Mouse (Mus musculus): ENCODE measurements around the gene BC053393. TPM values are rescaled to one million over a fixed set of nuclear protein-coding genes. Genes with fewer than 3 reads are reported as not detected.

BC053393 gene
- polyA plus RNA-seq, 1 experiment: not detected

DNA sequence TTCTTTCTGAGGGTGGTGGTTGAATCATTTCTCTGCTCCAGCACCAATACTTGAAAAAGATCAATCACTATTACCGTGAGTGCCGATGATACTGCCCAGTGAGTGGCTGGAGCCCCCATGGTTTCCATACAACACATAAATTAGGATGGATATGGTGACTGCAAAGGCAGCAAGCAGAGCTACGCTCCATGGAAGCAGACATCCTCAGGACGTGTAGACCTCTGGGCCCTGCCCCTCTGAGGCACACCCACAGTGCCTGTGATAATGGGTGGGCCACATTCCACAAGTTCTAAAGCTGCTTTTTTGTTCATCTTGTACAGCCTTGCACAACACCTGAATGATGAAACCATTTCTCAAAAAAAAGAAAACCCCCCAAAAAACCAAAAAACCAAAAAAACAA, 10.2 kb upstream of the BC053393 start:
- no peak overlapping the region for H3K4me3 ChIP-seq (ENCODE audit: control insufficient read depth, low read depth, low read length)
- TF ChIP-seq CTCF (IDR thresholded peaks at IDR 0.05; ENCODE audit: control insufficient read depth, insufficient read depth, insufficient replicate concordance, low read depth, low read length) (no peak), POLR2A (IDR thresholded peaks at IDR 0.05; ENCODE audit: control insufficient read depth, low read depth, low read length) (no peak)
- H3K27me3 ChIP-seq (ENCODE audit: control insufficient read depth, insufficient read depth, low read length): no peaks in the 10 kb centered on the region
- no peak overlapping the region for H3K27ac ChIP-seq (ENCODE audit: control insufficient read depth, insufficient read depth, low read depth, low read length)
- H3K4me1 ChIP-seq (ENCODE audit: control insufficient read depth, insufficient read depth, low read length): no peaks in the 10 kb centered on the region
- H3K36me3 ChIP-seq (ENCODE audit: control insufficient read depth, insufficient read depth, low read length): no peaks in the 10 kb centered on the region

DNA sequence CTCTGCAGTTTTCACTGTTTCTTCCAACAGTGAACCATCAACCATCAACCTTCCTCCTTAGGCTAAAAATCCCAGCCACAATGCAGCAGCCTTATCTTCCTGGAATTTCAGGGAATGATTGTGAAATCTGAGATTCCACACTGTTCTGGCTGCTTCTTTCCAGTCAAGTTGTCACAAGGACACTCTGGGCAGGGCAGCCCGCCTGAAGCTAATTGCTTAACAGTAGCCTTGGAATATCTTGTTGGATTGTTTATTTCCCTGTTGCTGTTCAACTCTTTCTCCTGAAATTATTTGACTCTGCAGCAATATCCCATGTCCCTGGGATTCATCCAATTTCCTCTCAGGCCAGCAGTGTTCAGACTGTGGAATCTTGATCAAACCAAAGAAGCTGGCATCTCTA, 6.7 kb upstream of the BC053393 start:
- H3K27ac ChIP-seq (ENCODE audit: control insufficient read depth, insufficient read depth, low read depth, low read length): no peak overlapping the region
- H3K36me3 ChIP-seq (ENCODE audit: control insufficient read depth, insufficient read depth, low read length): no peaks in the 10 kb centered on the region
- H3K4me1 ChIP-seq (ENCODE audit: control insufficient read depth, insufficient read depth, low read length): no peaks in the 10 kb centered on the region
- no peak for TF ChIP-seq POLR2A (IDR thresholded peaks at IDR 0.05; ENCODE audit: control insufficient read depth, low read depth, low read length)
- no peak for TF ChIP-seq CTCF (IDR thresholded peaks at IDR 0.05; ENCODE audit: control insufficient read depth, insufficient read depth, insufficient replicate concordance, low read depth, low read length)
- no peak overlapping the region for H3K4me3 ChIP-seq (ENCODE audit: control insufficient read depth, low read depth, low read length)
- no peaks in the 10 kb centered on the region for H3K27me3 ChIP-seq (ENCODE audit: control insufficient read depth, insufficient read depth, low read length)

- Histone ChIP-seq H3K4me1 (ENCODE audit: control insufficient read depth, insufficient read depth, low read length) (no peaks in the 10 kb centered on the region), H3K27me3 (ENCODE audit: control insufficient read depth, insufficient read depth, low read length) (no peaks in the 10 kb centered on the region), H3K36me3 (ENCODE audit: control insufficient read depth, insufficient read depth, low read length) (no peaks in the 10 kb centered on the region), H3K4me3 (ENCODE audit: control insufficient read depth, low read depth, low read length) (no peak overlapping the region), H3K27ac (ENCODE audit: control insufficient read depth, insufficient read depth, low read depth, low read length) (no peak overlapping the region)
- TF ChIP-seq CTCF (IDR thresholded peaks at IDR 0.05; ENCODE audit: control insufficient read depth, insufficient read depth, insufficient replicate concordance, low read depth, low read length) (no peak), POLR2A (IDR thresholded peaks at IDR 0.05; ENCODE audit: control insufficient read depth, low read depth, low read length) (no peak)
Observed at GRCm38 (mm10) chr11:46565967-46566366, 5.4 kb upstream of the BC053393 start.

- Histone ChIP-seq H3K36me3 (ENCODE audit: control insufficient read depth, insufficient read depth, low read length) (no peaks in the 10 kb centered on the region), H3K4me1 (ENCODE audit: control insufficient read depth, insufficient read depth, low read length) (no peaks in the 10 kb centered on the region), H3K27ac (ENCODE audit: control insufficient read depth, insufficient read depth, low read depth, low read length) (no peak overlapping the region), H3K27me3 (ENCODE audit: control insufficient read depth, insufficient read depth, low read length) (no peaks in the 10 kb centered on the region), H3K4me3 (ENCODE audit: control insufficient read depth, low read depth, low read length) (no peak overlapping the region)
- TF ChIP-seq CTCF (IDR thresholded peaks at IDR 0.05; ENCODE audit: control insufficient read depth, insufficient read depth, insufficient replicate concordance, low read depth, low read length) (no peak), POLR2A (IDR thresholded peaks at IDR 0.05; ENCODE audit: control insufficient read depth, low read depth, low read length) (no peak)
Observed at GRCm38 (mm10) chr11:46569107-46569506, 2.2 kb upstream of the BC053393 start.

GRCm38 (mm10) chr11:46578771-46579281, 7.5 kb downstream of the BC053393 start:
- TF ChIP-seq POLR2A (IDR thresholded peaks at IDR 0.05; ENCODE audit: control insufficient read depth, low read depth, low read length) (no peak), CTCF (IDR thresholded peaks at IDR 0.05; ENCODE audit: control insufficient read depth, insufficient read depth, insufficient replicate concordance, low read depth, low read length) (no peak)
- Histone ChIP-seq H3K4me1 (ENCODE audit: control insufficient read depth, insufficient read depth, low read length) (no peaks in the 10 kb centered on the region), H3K27me3 (ENCODE audit: control insufficient read depth, insufficient read depth, low read length) (no peaks in the 10 kb centered on the region), H3K4me3 (ENCODE audit: control insufficient read depth, low read depth, low read length) (no peak overlapping the region), H3K27ac (ENCODE audit: control insufficient read depth, insufficient read depth, low read depth, low read length) (no peak overlapping the region), H3K36me3 (ENCODE audit: control insufficient read depth, insufficient read depth, low read length) (no peaks in the 10 kb centered on the region)

- no peak overlapping the region for H3K27ac ChIP-seq (ENCODE audit: control insufficient read depth, insufficient read depth, low read depth, low read length)
Observed at GRCm38 (mm10) chr11:46580428-46580827, 9.1 kb downstream of the BC053393 start.

GRCm38 (mm10) chr11:46582741-46583140, 11.4 kb downstream of the BC053393 start:
- H3K27ac ChIP-seq (ENCODE audit: control insufficient read depth, insufficient read depth, low read depth, low read length): no peak overlapping the region
- H3K27me3 ChIP-seq (ENCODE audit: control insufficient read depth, insufficient read depth, low read length): no peaks in the 10 kb centered on the region
- no peak overlapping the region for H3K4me3 ChIP-seq (ENCODE audit: control insufficient read depth, low read depth, low read length)
- no peak for TF ChIP-seq CTCF (IDR thresholded peaks at IDR 0.05; ENCODE audit: control insufficient read depth, insufficient read depth, insufficient replicate concordance, low read depth, low read length)
- TF ChIP-seq POLR2A (IDR thresholded peaks at IDR 0.05; ENCODE audit: control insufficient read depth, low read depth, low read length): no peak
- H3K36me3 ChIP-seq (ENCODE audit: control insufficient read depth, insufficient read depth, low read length): no peaks in the 10 kb centered on the region
- no peaks in the 10 kb centered on the region for H3K4me1 ChIP-seq (ENCODE audit: control insufficient read depth, insufficient read depth, low read length)

More at GRCm38 (mm10) chr11:46580428-46580827, 9.1 kb downstream of the BC053393 start:
- H3K4me1 ChIP-seq (ENCODE audit: control insufficient read depth, insufficient read depth, low read length): no peaks in the 10 kb centered on the region
- TF ChIP-seq CTCF (IDR thresholded peaks at IDR 0.05; ENCODE audit: control insufficient read depth, insufficient read depth, insufficient replicate concordance, low read depth, low read length) (no peak), POLR2A (IDR thresholded peaks at IDR 0.05; ENCODE audit: control insufficient read depth, low read depth, low read length) (no peak)
- H3K4me3 ChIP-seq (ENCODE audit: control insufficient read depth, low read depth, low read length): no peak overlapping the region
- H3K36me3 ChIP-seq (ENCODE audit: control insufficient read depth, insufficient read depth, low read length): no peaks in the 10 kb centered on the region
- H3K27me3 ChIP-seq (ENCODE audit: control insufficient read depth, insufficient read depth, low read length): no peaks in the 10 kb centered on the region

DNA sequence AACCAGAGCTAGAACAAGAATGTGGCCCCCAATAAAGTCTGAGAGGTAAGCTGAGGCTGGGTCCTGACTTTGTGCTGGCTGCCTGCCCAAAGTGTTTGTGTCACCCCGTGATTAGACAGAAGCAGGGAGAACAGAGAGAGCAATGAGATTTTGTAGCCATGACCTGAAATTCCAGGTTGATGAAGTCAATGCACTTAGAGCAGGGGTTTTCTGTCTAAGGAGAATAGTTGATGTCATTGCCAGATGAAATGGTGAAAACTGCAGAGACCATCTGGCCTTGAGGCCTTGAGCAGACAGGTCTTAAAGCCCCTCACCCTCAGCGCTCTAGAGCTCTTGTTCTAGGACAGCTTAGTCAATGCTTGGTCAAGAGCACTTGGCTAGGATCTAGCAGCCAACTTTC, 21.1 kb downstream of the BC053393 start:
- H3K4me1 ChIP-seq (ENCODE audit: control insufficient read depth, insufficient read depth, low read length): no peaks in the 10 kb centered on the region

More for the DNA sequence above, 21.1 kb downstream of the BC053393 start:
- no peaks in the 10 kb centered on the region for H3K27me3 ChIP-seq (ENCODE audit: control insufficient read depth, insufficient read depth, low read length)
- H3K4me3 ChIP-seq (ENCODE audit: control insufficient read depth, low read depth, low read length): no peak overlapping the region
- no peaks in the 10 kb centered on the region for H3K36me3 ChIP-seq (ENCODE audit: control insufficient read depth, insufficient read depth, low read length)
- no peak overlapping the region for H3K27ac ChIP-seq (ENCODE audit: control insufficient read depth, insufficient read depth, low read depth, low read length)
- no peak for TF ChIP-seq POLR2A (IDR thresholded peaks at IDR 0.05; ENCODE audit: control insufficient read depth, low read depth, low read length)
- no peak for TF ChIP-seq CTCF (IDR thresholded peaks at IDR 0.05; ENCODE audit: control insufficient read depth, insufficient read depth, insufficient replicate concordance, low read depth, low read length)
